Mouse (Mus musculus) midbrain, embryonic 14.5 days (tissue): ENCODE data around the gene Dus1l. TPM values are rescaled to one million over a fixed set of nuclear protein-coding genes. Genes with fewer than 3 reads are reported as not detected.
A peak's percentile ranks its signal among the peaks of the same experiment; 100 is the strongest.

ENCODE experiments used
- ATAC-seq: fragments of 200-750 bp; cut with Nextera tagmentation; 2 replicates; pipeline ENCODE4 v1.8.0; 2017; ENCODE audit warnings: moderate number of reproducible peaks, moderate library complexity; ENCODE audit not compliant: low FRiP score, low TSS enrichment
- DNase-seq: peaks from one replicate; pipeline ENCODE4 v3.0.0-alpha.2; 2015
- H3K27ac ChIP-seq: fragments of 300-500 bp; sonication (generic); replicated peaks from 2 replicates; pipeline ENCODE4 v1.5.1; 2014; ENCODE audit warnings: mild to moderate bottlenecking, low read depth, low read length, moderate library complexity
- H3K27me3 ChIP-seq: fragments of 300-500 bp; sonication (generic); 2 replicates; pipeline ENCODE4 v1.6.1; 2014; ENCODE audit warnings: low read length, control low read depth, mixed read lengths; ENCODE audit not compliant: control insufficient read depth, insufficient read depth
- H3K36me3 ChIP-seq: fragments of 300-500 bp; sonication (generic); 2 replicates; pipeline ENCODE4 v1.6.1; 2014; ENCODE audit warnings: low read length, control low read depth; ENCODE audit not compliant: control insufficient read depth, insufficient read depth
- H3K4me1 ChIP-seq: fragments of 300-500 bp; sonication (generic); 2 replicates; pipeline ENCODE4 v1.6.1; 2014; ENCODE audit warnings: mild to moderate bottlenecking, antibody characterized with exemption, low read length, control low read depth; ENCODE audit not compliant: control insufficient read depth, insufficient read depth
- H3K4me2 ChIP-seq: fragments of 300-500 bp; sonication (generic); 2 replicates; pipeline ENCODE4 v1.6.1; 2014; ENCODE audit warnings: mild to moderate bottlenecking, low read length, moderate library complexity
- H3K4me3 ChIP-seq: fragments of 300-500 bp; sonication (generic); replicated peaks from 2 replicates; pipeline ENCODE4 v1.5.1; 2014; ENCODE audit warnings: low read depth, low read length
- H3K9ac ChIP-seq: fragments of 300-500 bp; sonication (generic); replicated peaks from 2 replicates; pipeline ENCODE4 v1.6.1; 2014; ENCODE audit warnings: mild to moderate bottlenecking, low read length, moderate library complexity
- H3K9me3 ChIP-seq: fragments of 300-500 bp; sonication (generic); 2 replicates; pipeline ENCODE4 v1.6.1; 2016; ENCODE audit warnings: low read length, control low read depth, mixed read lengths; ENCODE audit not compliant: control insufficient read depth
- WGBS: fragments of 180-500 bp; shearing (Covaris S2); extraction: QIAGEN DNeasy Blood & Tissue Kit; methylation state at CpG from one replicate; pipeline ENCODE4 v1.1.7; 2014; 5-methylcytosine and 5-hydroxymethylcytosine counted together
- polyA plus RNA-seq: library from polyadenylated mRNA; unstranded; fragments of >200 nt; fragmentation: Nextera tagmentation; extraction: Ambion mirVana; gene quantifications from 2 replicates; pipeline ENCODE4 v1.2.1, GENCODE M21; 2014

Gene Dus1l
- polyA plus RNA-seq, 1 experiment from 2014 or later, result 48.0 TPM

GRCm38 (mm10) chr11:120804769-120805168, 8.6 kb upstream of the Dus1l start:
- H3K4me2 ChIP-seq, result no peak overlapping the region
- no peaks in the 10 kb centered on the region for H3K27me3 ChIP-seq
- H3K4me1 ChIP-seq, result no peaks in the 10 kb centered on the region
- ATAC-seq (no peak), DNase-seq (no peak)
- H3K36me3 ChIP-seq, result peaks cover 51% of the 10 kb centered on the region
- no peaks in the 10 kb centered on the region for H3K9me3 ChIP-seq
- H3K27ac ChIP-seq, result no peak overlapping the region
- WGBS, result 72% methylated on average over 4 of the region's 4 CpGs
- H3K9ac ChIP-seq, result no peak overlapping the region
- H3K4me3 ChIP-seq, result no peak overlapping the region

DNA sequence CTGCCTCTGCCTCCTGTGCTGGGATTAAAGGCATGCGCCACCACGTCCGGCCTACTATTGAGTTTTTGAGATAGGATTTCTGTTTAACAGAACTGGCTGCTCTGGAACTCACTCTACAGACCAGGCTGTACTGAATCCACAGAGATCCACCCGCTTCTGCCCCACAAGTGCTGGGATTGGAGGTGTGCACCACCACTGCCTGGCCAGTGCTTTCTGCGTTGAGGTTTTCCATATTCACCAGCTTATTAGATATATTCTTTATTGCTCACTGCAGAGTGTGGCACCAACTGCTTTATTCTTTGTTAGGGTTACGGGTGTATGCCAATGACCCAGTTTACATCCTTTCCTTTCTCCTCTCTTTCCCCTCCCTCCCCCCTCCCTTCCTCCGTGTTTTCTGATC, 8.1 kb upstream of the Dus1l start:
- no peak for ATAC-seq
- H3K4me1 ChIP-seq, result no peaks in the 10 kb centered on the region
- no peaks in the 10 kb centered on the region for H3K27me3 ChIP-seq
- DNase-seq, result no peak
- no peak overlapping the region for H3K27ac ChIP-seq
- peaks cover 46% of the 10 kb centered on the region for H3K36me3 ChIP-seq
- H3K9me3 ChIP-seq, result no peaks in the 10 kb centered on the region
- no peak overlapping the region for H3K9ac ChIP-seq
- WGBS, result 74% methylated on average over 7 of the region's 7 CpGs
- no peak overlapping the region for H3K4me2 ChIP-seq
- no peak overlapping the region for H3K4me3 ChIP-seq

DNA sequence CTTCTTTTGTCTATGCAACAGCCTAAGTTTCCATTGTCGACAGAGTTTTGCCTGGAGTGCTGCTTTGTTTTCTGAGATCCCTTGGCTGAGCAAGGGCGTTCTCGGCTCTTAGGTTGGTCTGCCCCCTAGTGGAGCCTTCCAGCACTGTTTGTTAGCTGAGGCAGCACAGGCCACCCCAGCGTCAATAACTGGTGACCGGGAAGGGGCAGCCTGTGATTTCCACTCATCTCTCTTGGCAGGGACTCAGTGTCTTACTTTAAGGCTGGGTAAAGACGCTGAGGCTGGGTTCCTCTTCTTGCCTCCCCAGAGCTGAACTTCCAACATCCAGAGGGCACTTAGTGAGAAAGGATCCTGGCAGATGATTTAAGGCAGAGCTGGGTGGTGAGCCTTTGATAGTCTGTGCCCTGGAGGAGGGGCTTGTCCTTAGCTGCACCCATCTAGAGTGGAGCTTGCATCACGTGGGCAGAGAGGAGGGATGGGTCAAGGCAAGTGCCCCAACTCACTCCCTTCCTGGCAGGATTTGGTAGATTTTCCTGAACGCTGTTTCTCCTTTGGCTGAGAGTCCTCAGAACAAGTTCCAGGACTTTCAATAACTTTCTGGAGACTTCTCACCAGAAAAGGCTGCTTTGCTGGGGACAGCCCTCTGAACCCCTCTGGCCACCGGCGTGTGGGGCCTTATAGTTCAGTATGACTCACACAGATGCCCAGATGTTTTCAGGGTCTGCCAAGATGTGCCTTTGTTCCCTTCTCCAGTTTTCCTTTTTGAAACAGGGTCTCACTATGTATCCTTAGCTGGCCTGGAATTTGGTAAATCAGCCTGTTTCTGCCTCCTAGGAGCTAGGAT, 4.1 kb upstream of the Dus1l start:
- 0 out of 2 replicates have a peak overlapping the region, but pooled peaks have one; percentile 2 for H3K4me3 ChIP-seq
- 0 out of 2 replicates have a peak overlapping the region, but pooled peaks have one; percentile 20 for H3K9ac ChIP-seq
- H3K4me1 ChIP-seq, result peaks cover 9% of the 10 kb centered on the region
- peaks cover 6% of the 10 kb centered on the region for H3K36me3 ChIP-seq
- H3K27ac ChIP-seq, result no peak overlapping the region; the same call in 1 of the 2 replicates
- no peak overlapping the region for H3K4me2 ChIP-seq
- 11% methylated on average over 10 of the region's 10 CpGs for WGBS
- no peaks in the 10 kb centered on the region for H3K9me3 ChIP-seq
- ATAC-seq (0 out of 2 replicates have a peak, but pooled peaks have one; percentile 56), DNase-seq (peak; percentile 95)
- no peaks in the 10 kb centered on the region for H3K27me3 ChIP-seq

DNA sequence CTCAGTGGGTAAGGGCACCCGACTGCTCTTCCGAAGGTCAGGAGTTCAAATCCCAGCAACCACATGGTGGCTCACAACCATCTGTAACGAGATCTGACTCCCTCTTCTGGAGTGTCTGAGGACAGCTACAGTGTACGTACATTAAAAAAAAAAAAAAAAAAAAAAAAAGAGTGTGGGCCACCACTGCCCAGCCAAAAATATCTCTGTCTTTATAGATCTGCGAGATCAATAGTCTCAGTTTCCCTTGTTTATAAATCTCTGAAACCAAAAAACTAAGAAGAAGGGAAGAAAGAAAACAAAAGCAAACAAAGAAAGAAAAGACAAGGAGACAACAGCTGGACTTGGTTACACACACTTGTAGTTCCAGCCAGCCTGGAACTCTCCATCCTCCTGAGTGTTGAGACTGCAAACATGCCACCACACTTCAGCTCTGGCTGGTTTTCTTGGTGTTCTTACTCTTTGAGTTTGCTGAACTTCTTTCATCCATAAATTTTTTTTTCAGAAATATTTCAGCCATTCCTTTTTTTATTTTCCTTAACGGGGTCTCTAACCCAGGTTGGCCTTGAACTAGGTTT, 3.2 kb upstream of the Dus1l start:
- 79% methylated on average over 6 of the region's 6 CpGs for WGBS
- H3K27me3 ChIP-seq, result no peaks in the 10 kb centered on the region

GRCm38 (mm10) chr11:120798244-120798643, 2.0 kb upstream of the Dus1l start:
- Histone ChIP-seq H3K36me3 (peaks cover 8% of the 10 kb centered on the region; the same call in 1 of the 2 replicates), H3K4me3 (no peak overlapping the region), H3K4me1 (peaks cover 12% of the 10 kb centered on the region), H3K27me3 (no peaks in the 10 kb centered on the region), H3K27ac (no peak overlapping the region), H3K9ac (no peak overlapping the region), H3K9me3 (no peaks in the 10 kb centered on the region), H3K4me2 (no peak overlapping the region)
- DNase-seq (no peak), ATAC-seq (no peak)
- 88% methylated on average over 3 of the region's 3 CpGs for WGBS

More for the DNA sequence above, 3.2 kb upstream of the Dus1l start:
- Histone ChIP-seq H3K9me3 (no peaks in the 10 kb centered on the region), H3K4me3 (no peak overlapping the region), H3K27ac (no peak overlapping the region), H3K4me2 (no peak overlapping the region), H3K4me1 (peaks cover 12% of the 10 kb centered on the region), H3K9ac (no peak overlapping the region), H3K36me3 (peaks cover under 1% of the 10 kb centered on the region; the same call in 1 of the 2 replicates)
- no peak for ATAC-seq
- no peak for DNase-seq

GRCm38 (mm10) chr11:120796614-120796946, 377 bp upstream of the Dus1l start:
- Histone ChIP-seq H3K36me3 (peaks cover 24% of the 10 kb centered on the region), H3K9me3 (no peaks in the 10 kb centered on the region), H3K4me2 (peak overlapping the region; percentile 91), H3K9ac (peak overlapping the region; percentile 40; the same call in 1 of the 2 replicates), H3K27me3 (no peaks in the 10 kb centered on the region), H3K4me3 (peak overlapping the region; percentile 92), H3K27ac (peak overlapping the region; percentile 86), H3K4me1 (peaks cover 12% of the 10 kb centered on the region)
- DNase-seq, result no peak
- WGBS, result 21% methylated on average over 8 of the region's 8 CpGs
- ATAC-seq, result peak; percentile 13; the same call in 1 of the 2 replicates

DNA sequence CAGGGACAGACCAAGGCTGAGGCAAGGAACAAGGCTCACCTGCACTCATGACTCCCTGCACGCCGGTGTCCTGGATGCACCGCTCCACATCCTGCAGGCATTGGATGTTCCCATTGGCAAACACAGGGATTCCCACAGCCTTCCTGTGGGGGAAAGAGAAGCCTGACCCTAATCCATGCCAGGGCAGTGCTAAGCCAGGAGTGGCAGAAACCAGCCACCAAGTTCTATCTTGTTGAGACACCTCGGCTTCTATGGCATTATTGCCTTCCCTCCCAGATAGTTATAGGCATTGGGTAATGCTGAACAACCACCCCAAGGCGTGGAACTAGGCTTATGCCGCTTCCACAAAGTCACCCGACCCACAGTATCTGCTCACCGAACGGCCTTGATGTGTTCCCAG, 3.6 kb downstream of the Dus1l start:
- Histone ChIP-seq H3K4me3 (no peak overlapping the region), H3K27me3 (no peaks in the 10 kb centered on the region), H3K36me3 (peaks cover 61% of the 10 kb centered on the region), H3K27ac (no peak overlapping the region), H3K9me3 (no peaks in the 10 kb centered on the region), H3K4me2 (no peak overlapping the region), H3K4me1 (peaks cover 12% of the 10 kb centered on the region), H3K9ac (no peak overlapping the region)
- ATAC-seq (no peak), DNase-seq (no peak)
- WGBS, result 96% methylated on average over 9 of the region's 9 CpGs

- Histone ChIP-seq H3K36me3 (peaks cover 80% of the 10 kb centered on the region), H3K27me3 (no peaks in the 10 kb centered on the region), H3K4me2 (no peak overlapping the region), H3K4me1 (peaks cover 7% of the 10 kb centered on the region), H3K4me3 (no peak overlapping the region), H3K9ac (no peak overlapping the region), H3K27ac (no peak overlapping the region), H3K9me3 (no peaks in the 10 kb centered on the region)
- 83% methylated on average over 3 of the region's 3 CpGs for WGBS
- no peak for ATAC-seq
- no peak for DNase-seq
Observed at GRCm38 (mm10) chr11:120789810-120790209, 6.4 kb downstream of the Dus1l start.
